Mouse (Mus musculus): ENCODE measurements at regions not wholly inside any gene's neighbourhood (a gene's known extent, or its start where the extent isn't known, plus 50 kb on each side); places are given as distances from the start of the nearest gene placed in this dataset.

DNA sequence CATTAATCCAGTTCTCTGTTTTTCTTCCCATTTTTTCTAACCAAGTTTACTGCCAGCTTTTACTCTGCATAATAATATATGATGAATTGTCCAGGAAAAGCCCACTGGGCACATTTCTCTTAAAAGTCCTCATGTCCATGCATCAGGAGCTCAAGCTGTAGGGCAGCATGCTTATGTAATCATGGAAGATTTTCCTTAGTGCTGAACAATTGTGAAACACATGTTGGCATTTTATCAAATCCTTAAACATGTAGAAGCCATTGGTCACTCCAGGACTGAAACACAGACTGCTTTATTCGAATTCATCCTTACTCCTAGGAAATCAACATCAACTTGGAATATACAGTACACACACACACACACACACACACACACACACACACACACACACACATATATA lies 198.4 kb downstream of the Lyplal1 start:
- 65% methylated on average over 1 of the region's 1 CpGs for WGBS
- TF ChIP-seq POLR2A (IDR thresholded peaks at IDR 0.05; ENCODE audit: control insufficient read depth, extremely low read depth, insufficient read depth, low read length, poor library complexity) (no peak), CTCF (IDR thresholded peaks at IDR 0.05; ENCODE audit: borderline replicate concordance, control insufficient read depth, extremely low read depth, insufficient read depth, low read length, poor library complexity) (no peak)
- DNase-seq, result no peak
- no peak overlapping the region for H3K27ac ChIP-seq (ENCODE audit: control insufficient read depth, insufficient read depth, low read length)
- no peaks in the 10 kb centered on the region for H3K36me3 ChIP-seq (ENCODE audit: control insufficient read depth, insufficient read depth, low read length)
- no peak overlapping the region for H3K4me3 ChIP-seq (ENCODE audit: control insufficient read depth, insufficient read depth, low read length)
- H3K4me1 ChIP-seq (replicated peaks; ENCODE audit: control insufficient read depth, insufficient read depth, low read length), result no peaks in the 10 kb centered on the region
- H3K27me3 ChIP-seq (ENCODE audit: control insufficient read depth, insufficient read depth, low read length), result no peaks in the 10 kb centered on the region

DNA sequence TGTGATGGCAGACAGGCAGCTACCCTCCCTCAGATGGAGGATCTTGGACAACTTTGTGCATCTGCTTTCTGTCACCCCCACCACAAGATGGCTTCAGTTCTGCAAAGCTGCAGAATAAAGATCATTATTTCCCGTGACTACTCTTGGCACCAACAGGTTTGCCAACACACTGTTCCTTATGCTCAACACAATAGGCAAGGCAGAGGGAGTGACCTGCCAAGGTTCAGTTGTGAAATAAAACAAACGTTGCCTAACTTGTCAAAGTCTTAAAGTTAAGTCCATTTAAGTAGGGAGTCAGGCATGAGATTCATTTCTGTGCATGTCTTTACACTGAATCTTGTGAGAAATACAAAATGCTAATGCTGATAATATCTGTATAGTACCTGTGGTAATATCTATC lies 193.4 kb downstream of the Lyplal1 start:
- TF ChIP-seq POLR2A (IDR thresholded peaks at IDR 0.05; ENCODE audit: control insufficient read depth, extremely low read depth, insufficient read depth, low read length, poor library complexity) (no peak), CTCF (IDR thresholded peaks at IDR 0.05; ENCODE audit: borderline replicate concordance, control insufficient read depth, extremely low read depth, insufficient read depth, low read length, poor library complexity) (no peak)
- WGBS, result 80% methylated on average over 2 of the region's 2 CpGs
- H3K36me3 ChIP-seq (ENCODE audit: control insufficient read depth, insufficient read depth, low read length), result no peaks in the 10 kb centered on the region

DNA sequence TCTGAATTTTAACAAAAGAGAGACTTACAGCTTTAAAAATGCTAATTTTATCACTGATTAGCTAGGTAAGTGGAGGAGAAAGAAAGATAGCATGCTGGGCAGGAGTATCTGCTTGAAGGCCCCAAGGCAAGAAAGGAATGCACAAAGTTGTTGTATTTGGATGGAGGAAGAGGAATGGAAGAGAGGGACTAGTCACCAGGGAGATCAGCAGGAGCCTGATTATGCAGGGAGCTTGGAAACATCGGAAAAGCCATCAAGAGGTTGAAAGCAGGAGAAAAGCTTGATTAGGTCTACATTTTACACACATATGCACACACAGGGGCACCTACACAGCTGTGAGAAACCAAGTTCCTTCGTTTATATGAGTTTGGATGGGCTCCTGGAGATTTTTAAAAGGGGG lies 188.1 kb downstream of the Lyplal1 start:
- Histone ChIP-seq H3K4me1 (replicated peaks; ENCODE audit: control insufficient read depth, insufficient read depth, low read length) (no peaks in the 10 kb centered on the region), H3K27ac (ENCODE audit: control insufficient read depth, insufficient read depth, low read length) (no peak overlapping the region), H3K36me3 (ENCODE audit: control insufficient read depth, insufficient read depth, low read length) (no peaks in the 10 kb centered on the region), H3K27me3 (ENCODE audit: control insufficient read depth, insufficient read depth, low read length) (no peaks in the 10 kb centered on the region), H3K4me3 (ENCODE audit: control insufficient read depth, insufficient read depth, low read length) (no peak overlapping the region)
- DNase-seq, result no peak
- TF ChIP-seq POLR2A (IDR thresholded peaks at IDR 0.05; ENCODE audit: control insufficient read depth, extremely low read depth, insufficient read depth, low read length, poor library complexity), result no peak
- no peak for TF ChIP-seq CTCF (IDR thresholded peaks at IDR 0.05; ENCODE audit: borderline replicate concordance, control insufficient read depth, extremely low read depth, insufficient read depth, low read length, poor library complexity)
- WGBS, result 42% methylated on average over 2 of the region's 2 CpGs

More for the DNA sequence above, 193.4 kb downstream of the Lyplal1 start:
- Histone ChIP-seq H3K27me3 (ENCODE audit: control insufficient read depth, insufficient read depth, low read length) (no peaks in the 10 kb centered on the region), H3K27ac (ENCODE audit: control insufficient read depth, insufficient read depth, low read length) (no peak overlapping the region), H3K4me3 (ENCODE audit: control insufficient read depth, insufficient read depth, low read length) (no peak overlapping the region), H3K4me1 (replicated peaks; ENCODE audit: control insufficient read depth, insufficient read depth, low read length) (no peaks in the 10 kb centered on the region)
- no peak for DNase-seq

DNA sequence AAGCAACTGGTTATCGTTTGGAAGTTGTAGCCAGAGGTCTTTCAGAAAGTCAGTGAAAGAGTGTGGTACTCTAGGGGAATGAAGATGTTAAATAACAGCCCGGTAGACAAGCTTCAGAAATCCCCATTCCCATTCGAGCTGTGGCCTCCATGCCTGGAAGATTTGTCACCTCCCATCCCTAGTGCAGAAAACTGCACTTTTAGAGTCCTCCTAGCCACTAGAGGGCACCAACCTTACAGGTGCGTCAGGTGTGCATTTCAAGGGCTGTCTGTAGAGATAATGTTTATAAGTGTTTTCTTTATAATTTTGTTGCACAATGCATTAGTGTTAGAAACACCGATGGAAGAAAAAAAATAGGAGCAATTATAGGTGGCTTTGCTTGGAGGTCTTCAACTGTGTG lies 187.3 kb downstream of the Lyplal1 start:
- Histone ChIP-seq H3K27ac (ENCODE audit: control insufficient read depth, insufficient read depth, low read length) (no peak overlapping the region), H3K4me3 (ENCODE audit: control insufficient read depth, insufficient read depth, low read length) (no peak overlapping the region), H3K4me1 (replicated peaks; ENCODE audit: control insufficient read depth, insufficient read depth, low read length) (no peaks in the 10 kb centered on the region), H3K36me3 (ENCODE audit: control insufficient read depth, insufficient read depth, low read length) (no peaks in the 10 kb centered on the region), H3K27me3 (ENCODE audit: control insufficient read depth, insufficient read depth, low read length) (no peaks in the 10 kb centered on the region)
- WGBS, result 87% methylated on average over 5 of the region's 5 CpGs
- DNase-seq, result no peak
- TF ChIP-seq CTCF (IDR thresholded peaks at IDR 0.05; ENCODE audit: borderline replicate concordance, control insufficient read depth, extremely low read depth, insufficient read depth, low read length, poor library complexity) (no peak), POLR2A (IDR thresholded peaks at IDR 0.05; ENCODE audit: control insufficient read depth, extremely low read depth, insufficient read depth, low read length, poor library complexity) (no peak)

DNA sequence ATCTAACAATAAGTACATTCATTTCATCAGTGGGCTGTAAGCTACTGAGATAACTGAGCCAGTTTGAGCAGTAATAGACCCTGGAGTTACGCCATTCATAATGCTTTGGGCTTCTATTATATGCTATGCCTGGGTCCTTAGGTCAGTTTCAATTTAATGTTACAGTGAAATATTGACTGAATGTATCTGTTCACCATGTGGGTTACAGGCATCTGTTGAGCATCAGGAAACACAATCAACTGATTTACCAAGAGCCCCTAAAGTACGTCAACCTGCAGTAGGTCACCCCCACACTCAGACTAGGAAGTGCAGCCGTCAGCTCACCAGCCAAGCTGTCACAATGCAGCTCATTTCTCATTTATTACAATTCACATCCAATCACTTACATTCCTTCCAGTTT lies 183.5 kb downstream of the Lyplal1 start:
- Histone ChIP-seq H3K4me3 (ENCODE audit: control insufficient read depth, insufficient read depth, low read length) (no peak overlapping the region), H3K27ac (ENCODE audit: control insufficient read depth, insufficient read depth, low read length) (no peak overlapping the region), H3K4me1 (replicated peaks; ENCODE audit: control insufficient read depth, insufficient read depth, low read length) (no peaks in the 10 kb centered on the region), H3K36me3 (ENCODE audit: control insufficient read depth, insufficient read depth, low read length) (no peaks in the 10 kb centered on the region), H3K27me3 (ENCODE audit: control insufficient read depth, insufficient read depth, low read length) (no peaks in the 10 kb centered on the region)
- 92% methylated on average over 3 of the region's 3 CpGs for WGBS
- DNase-seq, result no peak
- no peak for TF ChIP-seq POLR2A (IDR thresholded peaks at IDR 0.05; ENCODE audit: control insufficient read depth, extremely low read depth, insufficient read depth, low read length, poor library complexity)
- no peak for TF ChIP-seq CTCF (IDR thresholded peaks at IDR 0.05; ENCODE audit: borderline replicate concordance, control insufficient read depth, extremely low read depth, insufficient read depth, low read length, poor library complexity)

DNA sequence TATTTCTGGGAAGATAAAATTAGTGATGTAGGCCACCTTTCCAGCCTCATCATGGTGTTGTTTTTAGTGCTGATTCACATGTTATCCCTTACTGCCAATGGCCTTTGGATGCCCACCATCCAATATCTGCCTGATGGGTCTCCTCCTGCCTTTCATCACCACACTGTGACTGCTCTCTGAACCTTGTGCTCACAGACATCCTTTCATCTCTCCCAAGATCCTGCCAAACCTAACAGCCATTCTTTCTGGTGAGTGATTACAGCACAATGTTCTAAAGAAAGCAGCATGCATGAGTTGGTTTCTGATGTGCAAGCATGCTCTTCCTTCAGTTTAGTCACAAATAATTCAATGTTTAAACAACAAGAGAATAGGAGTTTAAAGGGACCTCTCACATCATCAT lies 180.1 kb downstream of the Lyplal1 start:
- no peaks in the 10 kb centered on the region for H3K27me3 ChIP-seq (ENCODE audit: control insufficient read depth, insufficient read depth, low read length)
- DNase-seq, result no peak
- TF ChIP-seq POLR2A (IDR thresholded peaks at IDR 0.05; ENCODE audit: control insufficient read depth, extremely low read depth, insufficient read depth, low read length, poor library complexity) (no peak), CTCF (IDR thresholded peaks at IDR 0.05; ENCODE audit: borderline replicate concordance, control insufficient read depth, extremely low read depth, insufficient read depth, low read length, poor library complexity) (no peak)
- no peaks in the 10 kb centered on the region for H3K4me1 ChIP-seq (replicated peaks; ENCODE audit: control insufficient read depth, insufficient read depth, low read length)
- no peak overlapping the region for H3K27ac ChIP-seq (ENCODE audit: control insufficient read depth, insufficient read depth, low read length)
- H3K36me3 ChIP-seq (ENCODE audit: control insufficient read depth, insufficient read depth, low read length), result no peaks in the 10 kb centered on the region
- no peak overlapping the region for H3K4me3 ChIP-seq (ENCODE audit: control insufficient read depth, insufficient read depth, low read length)

DNA sequence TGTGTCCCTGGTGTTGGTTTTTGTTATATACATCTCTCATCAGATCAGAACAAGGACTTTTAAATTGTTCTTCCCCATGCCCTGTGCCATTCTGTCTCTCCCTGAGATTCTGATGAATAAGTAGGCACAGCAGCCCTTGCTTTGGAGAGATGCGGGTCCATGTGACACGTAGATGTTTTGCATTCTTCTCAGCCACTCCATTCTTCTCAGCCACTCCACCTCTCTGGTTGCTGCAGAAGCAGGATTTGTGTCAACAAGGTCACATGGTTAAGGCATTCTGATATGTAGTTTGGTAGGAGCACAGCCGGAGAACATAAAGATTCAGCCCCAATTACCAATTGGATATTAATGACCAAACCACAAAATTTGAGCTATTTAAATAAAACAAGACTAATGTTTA lies 177.2 kb downstream of the Lyplal1 start:
- Histone ChIP-seq H3K27me3 (ENCODE audit: control insufficient read depth, insufficient read depth, low read length) (no peaks in the 10 kb centered on the region), H3K4me1 (replicated peaks; ENCODE audit: control insufficient read depth, insufficient read depth, low read length) (no peaks in the 10 kb centered on the region), H3K4me3 (ENCODE audit: control insufficient read depth, insufficient read depth, low read length) (no peak overlapping the region), H3K27ac (ENCODE audit: control insufficient read depth, insufficient read depth, low read length) (no peak overlapping the region), H3K36me3 (ENCODE audit: control insufficient read depth, insufficient read depth, low read length) (no peaks in the 10 kb centered on the region)
- no peak for TF ChIP-seq CTCF (IDR thresholded peaks at IDR 0.05; ENCODE audit: borderline replicate concordance, control insufficient read depth, extremely low read depth, insufficient read depth, low read length, poor library complexity)
- no peak for TF ChIP-seq POLR2A (IDR thresholded peaks at IDR 0.05; ENCODE audit: control insufficient read depth, extremely low read depth, insufficient read depth, low read length, poor library complexity)
- 89% methylated on average over 3 of the region's 3 CpGs for WGBS
- no peak for DNase-seq
